Mouse (Mus musculus): ENCODE measurements around the gene Hs3st2. TPM values are rescaled to one million over a fixed set of nuclear protein-coding genes. Genes with fewer than 3 reads are reported as not detected.

Hs3st2 gene
- total RNA-seq, 1 experiment from 2014 or later = 0.93 TPM

DNA sequence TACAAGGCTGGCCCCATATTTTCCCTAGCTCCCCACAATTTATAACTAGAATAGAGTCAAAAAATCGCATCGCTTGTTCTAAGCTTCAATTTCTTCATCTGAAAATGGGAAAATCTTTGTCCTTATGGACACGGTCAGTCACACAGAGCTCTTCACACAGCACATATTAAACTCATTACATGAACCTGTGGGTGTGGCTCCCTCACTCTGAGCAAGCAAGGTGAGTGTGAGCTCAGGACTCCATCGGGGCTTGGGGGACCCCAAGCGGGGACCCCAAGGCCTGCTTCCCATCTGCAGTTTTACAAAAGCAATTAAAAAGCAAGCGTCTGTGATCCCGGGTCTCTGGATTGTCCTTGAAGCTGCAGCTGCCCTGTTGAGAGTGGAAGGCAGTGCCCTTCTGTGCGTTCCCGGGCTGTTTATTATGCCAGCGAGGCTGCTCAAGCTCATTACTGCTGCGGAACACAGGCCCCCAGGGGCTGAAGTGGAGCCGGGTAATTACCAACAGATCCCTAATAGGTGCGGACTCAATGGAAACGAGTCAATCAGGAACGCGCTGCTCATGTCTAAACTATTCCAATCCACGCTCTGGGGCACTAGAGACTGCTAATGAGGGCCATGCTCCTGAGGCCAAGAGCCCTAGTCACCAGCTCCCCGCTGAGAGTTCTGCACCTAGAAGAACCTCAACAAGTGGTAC is 157.8 kb downstream of the Hs3st2 start:
- DNase-seq = no peak

Measured in adrenal gland, postnatal 14 days (tissue).